ENCODE assay signal across 14 mouse cellular contexts in the genomic region with DNA sequence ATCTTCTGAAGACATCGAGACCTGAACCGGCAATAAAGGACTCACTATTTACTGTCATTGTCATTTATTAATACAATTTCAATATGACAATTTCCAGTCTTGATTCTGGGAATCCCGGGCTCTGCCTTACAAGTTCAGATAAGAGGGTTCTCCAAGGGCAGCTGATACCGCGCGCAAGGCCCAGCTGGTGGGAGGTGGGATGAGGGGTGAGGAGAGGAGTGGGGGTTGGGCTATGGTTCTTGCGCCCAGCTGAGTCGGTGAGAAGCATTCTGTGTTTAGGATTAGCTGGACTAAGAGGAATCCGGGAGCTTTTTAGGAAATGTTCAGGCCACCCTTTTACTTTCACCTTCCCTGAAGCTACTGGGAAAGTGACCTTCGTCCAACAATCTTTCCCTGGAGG.
A peak's percentile ranks its signal among the peaks of the same experiment; 100 is the strongest.
DNase-seq lines count a peak whose midpoint lies in the region; ATAC-seq lines count a peak whose summit lies in the region.
"Had no signal": no experiment of that assay in that cellular context is flagged by ENCODE, and none has a peak within 500 bp of the region (broad histone marks: within the 10 kb centered on the region; RNA-seq: fewer than 3 reads in every experiment).

No protein-coding gene starts in this region.

- WGBS in hindbrain, embryonic 11.5 days, result 6% methylated on average over 10 of the region's 10 CpGs
- 12% methylated on average over 10 of the region's 10 CpGs for WGBS in hindbrain, embryonic 16.5 days
- 3% methylated on average over 10 of the region's 10 CpGs for WGBS in embryonic facial prominence, embryonic 10.5 days
- WGBS in liver, embryonic 13.5 days (ENCODE audit: insufficient replicate concordance), result 8% methylated on average over 10 of the region's 10 CpGs
- 18% methylated on average over 10 of the region's 10 CpGs for WGBS in forebrain, embryonic 16.5 days

- peaks cover 33% of the 10 kb centered on the region for H3K27me3 ChIP-seq in hindbrain, embryonic 11.5 days (ENCODE audit: control insufficient read depth, insufficient read depth, low read length)
- peaks cover 31% of the 10 kb centered on the region for H3K27me3 ChIP-seq in hindbrain, embryonic 16.5 days (replicated peaks; ENCODE audit: control insufficient read depth, insufficient read depth, low read length)
- peaks cover 66% of the 10 kb centered on the region for H3K27me3 ChIP-seq in embryonic facial prominence, embryonic 10.5 days (replicated peaks; ENCODE audit: low read depth, poor library complexity, severe bottlenecking)
- H3K27me3 ChIP-seq in liver, embryonic 13.5 days, result peaks cover 51% of the 10 kb centered on the region
- peaks cover 44% of the 10 kb centered on the region for H3K27me3 ChIP-seq in forebrain, embryonic 16.5 days (replicated peaks; ENCODE audit: control insufficient read depth, insufficient read depth, low read length)
- H3K27me3 ChIP-seq: CH12.LX had no signal

- H3K4me3 ChIP-seq in hindbrain, embryonic 11.5 days (ENCODE audit: low read depth, low read length), result no peak overlapping the region
- H3K4me3 ChIP-seq in hindbrain, embryonic 16.5 days (ENCODE audit: low read length), result no peak overlapping the region
- 0 out of 2 replicates have a peak overlapping the region, but pooled peaks have one; percentile 23 for H3K4me3 ChIP-seq in embryonic facial prominence, embryonic 10.5 days
- no peak overlapping the region for H3K4me3 ChIP-seq in liver, embryonic 13.5 days (replicated peaks)
- H3K4me3 ChIP-seq in forebrain, embryonic 16.5 days (replicated peaks; ENCODE audit: low read length), result no peak overlapping the region
- H3K4me3 ChIP-seq: neural tube, embryonic 13.5 days had no signal

- H3K4me1 ChIP-seq in hindbrain, embryonic 11.5 days (replicated peaks; ENCODE audit: control insufficient read depth, insufficient read depth, low read length), result no peaks in the 10 kb centered on the region
- H3K4me1 ChIP-seq in hindbrain, embryonic 16.5 days (ENCODE audit: control insufficient read depth, insufficient read depth, low read depth, low read length), result peaks cover 5% of the 10 kb centered on the region; the same call in 1 of the 2 replicates
- H3K4me1 ChIP-seq in embryonic facial prominence, embryonic 10.5 days, result peaks cover 47% of the 10 kb centered on the region
- peaks cover 19% of the 10 kb centered on the region for H3K4me1 ChIP-seq in liver, embryonic 13.5 days (replicated peaks)
- 0 out of 2 replicates have a peak, but pooled peaks cover 6% of the 10 kb centered on the region for H3K4me1 ChIP-seq in forebrain, embryonic 16.5 days (replicated peaks; ENCODE audit: control insufficient read depth, insufficient read depth, low read length)

- H3K9me3 ChIP-seq in hindbrain, embryonic 11.5 days (ENCODE audit: control insufficient read depth, low read length), result no peaks in the 10 kb centered on the region
- H3K9me3 ChIP-seq in hindbrain, embryonic 16.5 days (ENCODE audit: control insufficient read depth, low read length), result no peaks in the 10 kb centered on the region
- no peaks in the 10 kb centered on the region for H3K9me3 ChIP-seq in embryonic facial prominence, embryonic 10.5 days
- H3K9me3 ChIP-seq in liver, embryonic 13.5 days (replicated peaks), result no peaks in the 10 kb centered on the region
- H3K9me3 ChIP-seq in forebrain, embryonic 16.5 days (ENCODE audit: control insufficient read depth, low read length), result no peaks in the 10 kb centered on the region
- H3K9me3 ChIP-seq: neural tube, embryonic 13.5 days had no signal

- no peak overlapping the region for H3K9ac ChIP-seq in hindbrain, embryonic 11.5 days (ENCODE audit: low read depth, low read length)
- no peak overlapping the region for H3K9ac ChIP-seq in hindbrain, embryonic 16.5 days (ENCODE audit: low read depth, low read length)
- no peak overlapping the region for H3K9ac ChIP-seq in liver, embryonic 13.5 days
- H3K9ac ChIP-seq in forebrain, embryonic 16.5 days (replicated peaks; ENCODE audit: low read depth, low read length), result no peak overlapping the region
- H3K9ac ChIP-seq: neural tube, embryonic 13.5 days had no signal

- no peaks in the 10 kb centered on the region for H3K36me3 ChIP-seq in hindbrain, embryonic 11.5 days (ENCODE audit: control insufficient read depth, insufficient read depth, low read length)
- no peaks in the 10 kb centered on the region for H3K36me3 ChIP-seq in hindbrain, embryonic 16.5 days (ENCODE audit: control insufficient read depth, insufficient read depth, low read length)
- H3K36me3 ChIP-seq in embryonic facial prominence, embryonic 10.5 days (replicated peaks), result no peaks in the 10 kb centered on the region
- no peaks in the 10 kb centered on the region for H3K36me3 ChIP-seq in liver, embryonic 13.5 days
- H3K36me3 ChIP-seq in forebrain, embryonic 16.5 days (ENCODE audit: control insufficient read depth, insufficient read depth), result no peaks in the 10 kb centered on the region
- H3K36me3 ChIP-seq: neural tube, embryonic 13.5 days had no signal

- peak; percentile 49 for DNase-seq in hindbrain, embryonic 11.5 days (ENCODE audit: low spot score)
- DNase-seq in embryo, embryonic 10 days (ENCODE audit: low spot score), result peak; percentile 58
- no peak for DNase-seq in embryonic facial prominence, embryonic 10.5 days (ENCODE audit: low spot score)
- no peak for DNase-seq in liver, embryonic 13.5 days
- no peak for DNase-seq in adrenal gland, postnatal 25 days
- DNase-seq: adrenal gland, postnatal 36 days; cerebellum, adult 18-20 months; kidney, adult 9 months; lung, postnatal 4 days; thymus, postnatal 4 days had no signal

- H3K4me2 ChIP-seq in hindbrain, embryonic 11.5 days (replicated peaks; ENCODE audit: low read depth, low read length), result no peak overlapping the region
- no peak overlapping the region for H3K4me2 ChIP-seq in hindbrain, embryonic 16.5 days (ENCODE audit: low read length)
- peak overlapping the region; percentile 43 for H3K4me2 ChIP-seq in liver, embryonic 13.5 days
- no peak overlapping the region for H3K4me2 ChIP-seq in forebrain, embryonic 16.5 days (ENCODE audit: low read length)
- H3K4me2 ChIP-seq: neural tube, embryonic 13.5 days had no signal

- no peak overlapping the region for H3K27ac ChIP-seq in hindbrain, embryonic 11.5 days (ENCODE audit: low read depth, low read length)
- H3K27ac ChIP-seq in hindbrain, embryonic 16.5 days (ENCODE audit: low read depth, low read length), result no peak overlapping the region
- H3K27ac ChIP-seq in embryonic facial prominence, embryonic 10.5 days (replicated peaks), result no peak overlapping the region
- no peak overlapping the region for H3K27ac ChIP-seq in liver, embryonic 13.5 days
- no peak overlapping the region for H3K27ac ChIP-seq in forebrain, embryonic 16.5 days (ENCODE audit: low read length)
- H3K27ac ChIP-seq: neural tube, embryonic 13.5 days had no signal

- ATAC-seq in hindbrain, embryonic 11.5 days (ENCODE audit: low FRiP score), result no peak
- no peak for ATAC-seq in hindbrain, embryonic 16.5 days
- no peak for ATAC-seq in liver, embryonic 13.5 days (ENCODE audit: low read depth)
- no peak for ATAC-seq in forebrain, embryonic 16.5 days

Comparison
In these comparisons a context has a peak if more than half of its experiments do, and no peak if none do; other contexts are left out.
1. DNase-seq: peak in hindbrain, embryonic 11.5 days (single experiment) and embryo, embryonic 10 days (single experiment); none in embryonic facial prominence, embryonic 10.5 days (single experiment), liver, embryonic 13.5 days (single experiment) and adrenal gland, postnatal 25 days (single experiment).